Mouse (Mus musculus) embryonic fibroblast, embryonic 13.5 days (primary cell): ENCODE data around the gene Set. TPM values are rescaled to one million over a fixed set of nuclear protein-coding genes. Genes with fewer than 3 reads are reported as not detected.

Source experiments
- H3K27ac ChIP-seq: 2 replicates; pipeline ENCODE4 v1.5.1; 2012; ENCODE audit warnings: low read length, control low read depth, inconsistent platforms; ENCODE audit not compliant: insufficient read depth
- H3K4me1 ChIP-seq: 2 replicates; pipeline ENCODE4 v1.6.1; 2011; ENCODE audit warnings: low read length; ENCODE audit not compliant: control insufficient read depth, insufficient read depth
- H3K4me3 ChIP-seq: 2 replicates; pipeline ENCODE4 v1.5.1; 2011; ENCODE audit warnings: mild to moderate bottlenecking, control low read depth, low read length; ENCODE audit not compliant: insufficient read depth
- CTCF ChIP-seq: IDR thresholded peaks from 2 replicates; pipeline ENCODE4 v1.5.1; 2011; ENCODE audit warnings: mild to moderate bottlenecking, control low read depth, low read length, moderate library complexity, borderline replicate concordance; ENCODE audit not compliant: insufficient read depth
- POLR2A ChIP-seq: IDR thresholded peaks from 2 replicates; pipeline ENCODE4 v1.6.1; 2011; ENCODE audit warnings: low read depth, mild to moderate bottlenecking, control low read depth, low read length, moderate library complexity
- polyA plus RNA-seq: library from polyadenylated mRNA; stranded (reverse); fragments of >200 nt; gene quantifications from 2 replicates; pipeline ENCODE4 v1.2.4, GENCODE M21; 2011; ENCODE audit warnings: low read depth; ENCODE audit not compliant: missing spikeins, insufficient read length

Set gene
- polyA plus RNA-seq, 1 experiment = 582 TPM

GRCm38 (mm10) chr2:30084632-30085031, 27.5 kb downstream of the Set start:
- Histone ChIP-seq H3K4me1 (no peaks in the 10 kb centered on the region), H3K27ac (no peak overlapping the region), H3K4me3 (no peak overlapping the region)
- no peak for TF ChIP-seq CTCF
- TF ChIP-seq POLR2A = no peak

GRCm38 (mm10) chr2:30087310-30087709, 30.1 kb downstream of the Set start:
- Histone ChIP-seq H3K4me3 (no peak overlapping the region), H3K27ac (no peak overlapping the region), H3K4me1 (no peaks in the 10 kb centered on the region)
- no peak for TF ChIP-seq POLR2A
- TF ChIP-seq CTCF = no peak

- TF ChIP-seq POLR2A = no peak
- no peak for TF ChIP-seq CTCF
- no peak overlapping the region for H3K4me3 ChIP-seq
- peaks cover 4% of the 10 kb centered on the region; the same call in 1 of the 2 replicates for H3K4me1 ChIP-seq
- H3K27ac ChIP-seq = no peak overlapping the region
These were observed 34.3 kb downstream of the Set start for GRCm38 (mm10) chr2:30091521-30091920.

- Histone ChIP-seq H3K4me1 (peaks cover 4% of the 10 kb centered on the region; the same call in 1 of the 2 replicates), H3K4me3 (peak overlapping the region; percentile 81), H3K27ac (no peak overlapping the region)
- TF ChIP-seq CTCF = no peak
- 0 out of 2 replicates have a peak, but pooled peaks have one; percentile 4 for TF ChIP-seq POLR2A
These were observed 35.2 kb downstream of the Set start for GRCm38 (mm10) chr2:30092280-30092918.

- H3K4me1 ChIP-seq = peaks cover 4% of the 10 kb centered on the region; the same call in 1 of the 2 replicates
- H3K4me3 ChIP-seq = peak within 1 kb of the TSS; percentile 81
- TF ChIP-seq POLR2A = peak; percentile 92
- no peak for TF ChIP-seq CTCF
- peak within 1 kb of the TSS; percentile 32 for H3K27ac ChIP-seq
These were observed 36.5 kb downstream of the Set start, which contains the start of gene Zdhhc12 for GRCm38 (mm10) chr2:30093471-30094207. TSS of gene Zdhhc12 (minus strand) at chr2:30093648.

- H3K27ac ChIP-seq = peak overlapping the region; percentile 32
- H3K4me3 ChIP-seq = peak overlapping the region; percentile 78
- peaks cover 4% of the 10 kb centered on the region; the same call in 1 of the 2 replicates for H3K4me1 ChIP-seq
- TF ChIP-seq POLR2A (no peak), CTCF (no peak)
These were observed 37.0 kb downstream of the Set start for GRCm38 (mm10) chr2:30094208-30094588.

GRCm38 (mm10) chr2:30095882-30096527, 38.8 kb downstream of the Set start:
- Histone ChIP-seq H3K27ac (no peak overlapping the region), H3K4me1 (peaks cover 4% of the 10 kb centered on the region; the same call in 1 of the 2 replicates), H3K4me3 (no peak overlapping the region)
- peak; percentile 55; the same call in 1 of the 2 replicates for TF ChIP-seq CTCF
- TF ChIP-seq POLR2A = no peak

- H3K4me1 ChIP-seq = 0 out of 2 replicates have a peak, but pooled peaks cover under 1% of the 10 kb centered on the region
- TF ChIP-seq CTCF (no peak), POLR2A (no peak)
- H3K27ac ChIP-seq = no peak overlapping the region
- no peak overlapping the region for H3K4me3 ChIP-seq
These were observed 43.0 kb downstream of the Set start for GRCm38 (mm10) chr2:30100214-30100613.

GRCm38 (mm10) chr2:30106364-30106763, 49.2 kb downstream of the Set start:
- TF ChIP-seq CTCF (peak; percentile 86; the same call in 1 of the 2 replicates), POLR2A (no peak)
- Histone ChIP-seq H3K4me1 (no peaks in the 10 kb centered on the region), H3K27ac (no peak overlapping the region), H3K4me3 (no peak overlapping the region)

- Histone ChIP-seq H3K27ac (no peak overlapping the region), H3K4me1 (no peaks in the 10 kb centered on the region), H3K4me3 (no peak overlapping the region)
- TF ChIP-seq CTCF (no peak), POLR2A (no peak)
These were observed 50.5 kb downstream of the Set start for GRCm38 (mm10) chr2:30107646-30108045.

GRCm38 (mm10) chr2:30108260-30108659, 51.1 kb downstream of the Set start:
- H3K4me3 ChIP-seq = no peak overlapping the region
- H3K4me1 ChIP-seq = no peaks in the 10 kb centered on the region
- H3K27ac ChIP-seq = no peak overlapping the region
- no peak for TF ChIP-seq POLR2A
- TF ChIP-seq CTCF = no peak
